Mouse (Mus musculus) bone marrow macrophage, adult 2 months (primary cell): ENCODE results near the gene Wipf2.

Experiments
- CTCF ChIP-seq: IDR thresholded peaks from 2 replicates; pipeline ENCODE4 v1.5.1; 2012; ENCODE audit warnings: low read depth, mild to moderate bottlenecking, low read length, moderate library complexity
- POLR2A ChIP-seq: IDR thresholded peaks from 2 replicates; pipeline ENCODE4 v1.6.1; 2012; ENCODE audit warnings: mild to moderate bottlenecking, low read depth, low read length, borderline replicate concordance

DNA sequence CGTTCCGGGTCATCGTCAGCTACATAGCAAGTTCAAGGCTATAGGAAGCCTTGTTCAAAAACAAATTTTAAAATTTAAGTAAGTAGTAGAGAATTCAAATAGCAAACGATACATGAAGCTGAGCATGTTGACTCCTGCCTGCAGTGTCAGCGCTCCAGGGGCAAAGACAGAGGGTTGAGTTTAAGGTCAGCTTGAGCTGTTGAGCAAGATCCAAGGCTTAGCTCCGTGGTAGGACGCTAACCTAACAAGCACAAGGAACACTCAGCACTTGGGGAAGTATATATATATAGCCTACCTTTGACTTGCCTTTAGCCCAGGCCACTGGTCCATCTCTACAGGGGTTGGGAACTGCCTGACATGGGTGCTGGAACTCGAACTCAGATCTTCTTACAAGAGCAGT, 6.5 kb downstream of the Wipf2 start:
- TF ChIP-seq CTCF (no peak), POLR2A (no peak)
